Mouse (Mus musculus) heart, adult 18-20 months (tissue): ENCODE measurements around the gene Ddx49. TPM values are rescaled to one million over a fixed set of nuclear protein-coding genes. Genes with fewer than 3 reads are reported as not detected.

Experiments
- DNase-seq, 2 experiments: peaks; one replicate each; pipeline ENCODE4 v3.0.0; 2021 to 2022; ENCODE audit warnings: mixed read lengths in 1 of 2
- total RNA-seq, 2 experiments: library from RNA; stranded (reverse); gene quantifications; 2 replicates each; pipeline ENCODE4 v1.2.3; 2021

Gene Ddx49
- total RNA-seq, 2 experiments from 2014 or later = 27.4 to 34.6 TPM

- no peak for DNase-seq
Measured at GRCm38 (mm10) chr8:70316511-70317504, 14.5 kb upstream of the Ddx49 start.

- peak; percentile 48 to 63 for DNase-seq
Measured at GRCm38 (mm10) chr8:70315624-70316510, 13.6 kb upstream of the Ddx49 start, which contains the start of gene Cers1. Gene Cers1 (plus strand): TSS chr8:70315775.

DNA sequence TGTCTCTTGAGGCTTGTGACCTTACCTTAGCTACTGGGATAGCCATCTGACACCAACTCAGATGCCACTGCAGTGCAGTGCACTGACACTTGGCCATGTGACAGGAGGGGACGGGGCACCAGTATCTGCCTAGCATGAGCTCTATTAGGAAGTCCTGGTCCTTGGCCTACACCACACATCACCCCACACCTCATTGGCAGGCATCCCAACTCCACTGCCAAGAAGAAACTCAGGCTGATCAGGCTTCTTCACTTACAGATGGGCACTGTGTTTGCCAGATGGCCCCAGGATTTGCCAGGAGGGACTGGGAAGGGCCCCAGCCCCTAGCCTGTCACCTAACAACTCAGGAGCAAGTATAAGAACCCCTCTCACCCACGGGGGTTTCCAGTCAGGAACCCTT is 11.1 kb upstream of the Ddx49 start:
- no peak for DNase-seq

DNA sequence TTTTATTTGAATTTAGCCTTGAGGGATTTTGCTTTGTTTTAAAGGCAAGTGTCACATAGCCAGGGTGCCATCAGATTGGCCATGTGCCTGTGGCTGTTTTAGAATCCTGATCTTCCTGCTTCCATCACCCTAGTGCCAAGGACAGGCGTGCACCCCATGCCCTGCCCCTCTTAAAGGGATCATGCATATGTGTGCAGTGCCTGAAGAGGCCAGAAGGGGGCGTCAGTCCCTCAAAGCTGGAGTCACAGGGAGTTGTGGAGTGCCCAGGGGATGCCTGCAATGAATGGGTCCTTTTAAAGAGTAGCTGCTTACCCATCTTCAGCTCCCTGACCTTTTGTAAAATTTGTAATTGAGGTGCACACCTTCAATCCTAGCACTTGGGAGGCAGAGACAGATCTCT is 7.0 kb upstream of the Ddx49 start:
- DNase-seq = no peak

DNA sequence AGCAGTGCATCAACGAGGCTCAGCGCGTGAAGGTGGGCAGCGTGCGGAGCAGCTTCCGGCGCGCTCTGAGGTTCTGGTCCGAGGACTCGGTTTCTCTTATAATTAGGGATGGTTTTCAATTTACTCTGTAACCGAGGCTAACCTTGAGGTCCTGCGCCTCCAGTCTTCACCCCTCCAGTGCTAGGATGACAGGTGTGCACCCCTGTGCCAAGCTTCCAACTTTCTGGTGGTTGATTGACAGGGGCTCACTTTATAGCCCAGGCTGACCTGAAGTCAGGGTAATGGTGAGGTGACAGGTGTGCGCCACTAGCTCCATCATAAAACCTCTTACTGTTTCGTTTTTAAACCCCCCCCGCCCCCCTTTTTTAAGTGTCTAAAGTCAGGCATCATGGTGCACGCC is 612 bp upstream of the Ddx49 start:
- no peak for DNase-seq

GRCm38 (mm10) chr8:70300881-70301280 is 1.4 kb downstream of the Ddx49 start:
- no peak for DNase-seq

- DNase-seq = no peak
Measured at GRCm38 (mm10) chr8:70293988-70294405, 8.3 kb downstream of the Ddx49 start.

- DNase-seq = no peak
Measured at GRCm38 (mm10) chr8:70286737-70287136, 15.6 kb downstream of the Ddx49 start.

DNA sequence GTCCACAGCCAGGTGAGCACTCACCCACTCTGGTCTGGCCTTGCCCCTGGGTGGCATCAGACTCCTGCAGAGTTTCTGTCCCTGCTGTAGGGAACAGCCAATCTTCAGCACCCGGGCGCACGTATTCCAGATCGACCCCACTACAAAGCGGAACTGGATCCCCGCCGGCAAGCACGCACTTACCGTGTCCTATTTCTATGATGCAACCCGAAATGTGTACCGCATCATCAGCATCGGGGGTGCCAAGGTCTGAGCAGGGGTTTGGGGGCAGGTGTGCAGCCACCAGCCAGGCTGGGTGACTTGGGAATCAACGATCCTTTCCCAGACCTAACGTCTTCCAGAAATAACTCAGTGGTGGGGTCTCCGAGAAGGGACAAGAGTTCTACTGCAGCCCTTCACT is 17.0 kb downstream of the Ddx49 start:
- no peak for DNase-seq

- no peak for DNase-seq
Measured at GRCm38 (mm10) chr8:70284421-70284820, 17.9 kb downstream of the Ddx49 start.

- peak in 1 of 2 experiments; percentile 45 for DNase-seq
Measured at GRCm38 (mm10) chr8:70283136-70284077, 18.9 kb downstream of the Ddx49 start.

DNA sequence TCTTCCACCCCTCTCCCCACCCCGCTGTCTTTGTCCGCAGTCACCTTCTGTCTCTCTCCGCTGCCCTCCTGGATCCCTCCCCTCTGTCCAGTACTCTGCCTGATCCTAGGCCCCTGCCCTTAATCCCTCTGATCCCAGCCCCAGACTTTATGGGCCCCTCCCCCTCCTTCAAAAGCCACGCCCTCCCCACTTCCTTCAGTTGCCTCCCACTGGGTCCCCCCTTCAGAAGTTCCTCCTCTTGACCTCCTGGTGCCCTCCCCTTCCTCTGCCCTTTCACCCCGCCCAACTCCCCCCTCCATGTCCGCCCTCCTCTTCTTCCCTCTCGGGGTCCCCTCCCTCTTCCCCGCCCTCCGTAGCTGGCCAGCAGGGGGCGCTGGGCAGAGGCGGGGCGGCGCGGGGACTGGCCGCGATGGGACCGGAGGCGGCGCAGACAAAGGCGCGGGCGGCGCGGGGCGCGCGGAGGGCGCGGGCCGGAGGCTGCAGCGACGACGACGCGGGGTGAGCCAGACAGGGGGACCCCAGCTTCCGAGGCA is 19.6 kb downstream of the Ddx49 start, which contains the start of gene Homer3:
Gene Homer3, plus strand, starts transcription at position 225 of the 533 bp plus-strand sequence.
- peak; percentile 93 to 96 for DNase-seq

GRCm38 (mm10) chr8:70281001-70281400 is 21.3 kb downstream of the Ddx49 start:
- DNase-seq = no peak

GRCm38 (mm10) chr8:70279266-70279665 is 23.0 kb downstream of the Ddx49 start:
- DNase-seq = no peak

- DNase-seq = no peak
Measured at GRCm38 (mm10) chr8:70278175-70278574, 24.1 kb downstream of the Ddx49 start.

- peak; percentile 26 to 67 for DNase-seq
Measured at GRCm38 (mm10) chr8:70276476-70276875, 25.8 kb downstream of the Ddx49 start.

DNA sequence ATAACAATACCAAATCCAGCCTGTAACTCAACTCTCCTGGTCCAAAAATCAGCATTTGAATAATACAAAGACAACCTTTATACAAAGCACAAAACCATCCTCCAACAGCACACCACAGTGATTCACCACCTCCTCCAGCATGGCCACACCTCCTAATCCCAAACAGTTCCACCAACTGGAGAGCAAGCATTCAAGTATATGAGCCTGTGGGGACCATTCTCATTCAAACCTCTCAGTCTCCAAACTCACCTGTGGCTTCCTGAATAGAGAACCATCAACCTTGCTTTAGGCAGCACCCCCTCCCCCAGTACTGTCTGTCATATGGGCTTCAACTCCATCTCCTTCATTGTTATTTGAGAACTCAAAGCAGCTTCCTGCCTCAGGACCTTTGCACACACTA is 27.9 kb downstream of the Ddx49 start:
- no peak for DNase-seq

DNA sequence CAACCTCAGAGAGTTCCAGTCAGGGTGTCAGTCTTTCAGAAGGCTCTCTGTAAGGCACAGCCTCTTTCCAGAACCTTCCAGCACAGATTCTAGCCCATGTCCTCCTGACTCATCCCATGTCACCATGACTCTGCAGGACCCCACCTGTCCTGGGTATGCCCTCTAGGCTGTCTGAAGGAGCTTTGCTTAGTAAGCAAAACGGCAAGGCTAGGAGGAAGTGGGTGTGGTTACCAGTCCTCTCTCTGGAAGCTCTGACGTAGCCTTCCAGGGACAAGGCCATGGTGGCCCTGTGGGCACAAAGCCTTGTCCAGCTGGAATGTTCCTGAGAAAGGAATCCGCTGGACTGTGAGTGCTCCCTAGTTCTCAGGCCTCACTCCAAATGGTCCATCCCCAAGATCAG is 29.3 kb downstream of the Ddx49 start:
- DNase-seq = peak; percentile 34 to 67

DNA sequence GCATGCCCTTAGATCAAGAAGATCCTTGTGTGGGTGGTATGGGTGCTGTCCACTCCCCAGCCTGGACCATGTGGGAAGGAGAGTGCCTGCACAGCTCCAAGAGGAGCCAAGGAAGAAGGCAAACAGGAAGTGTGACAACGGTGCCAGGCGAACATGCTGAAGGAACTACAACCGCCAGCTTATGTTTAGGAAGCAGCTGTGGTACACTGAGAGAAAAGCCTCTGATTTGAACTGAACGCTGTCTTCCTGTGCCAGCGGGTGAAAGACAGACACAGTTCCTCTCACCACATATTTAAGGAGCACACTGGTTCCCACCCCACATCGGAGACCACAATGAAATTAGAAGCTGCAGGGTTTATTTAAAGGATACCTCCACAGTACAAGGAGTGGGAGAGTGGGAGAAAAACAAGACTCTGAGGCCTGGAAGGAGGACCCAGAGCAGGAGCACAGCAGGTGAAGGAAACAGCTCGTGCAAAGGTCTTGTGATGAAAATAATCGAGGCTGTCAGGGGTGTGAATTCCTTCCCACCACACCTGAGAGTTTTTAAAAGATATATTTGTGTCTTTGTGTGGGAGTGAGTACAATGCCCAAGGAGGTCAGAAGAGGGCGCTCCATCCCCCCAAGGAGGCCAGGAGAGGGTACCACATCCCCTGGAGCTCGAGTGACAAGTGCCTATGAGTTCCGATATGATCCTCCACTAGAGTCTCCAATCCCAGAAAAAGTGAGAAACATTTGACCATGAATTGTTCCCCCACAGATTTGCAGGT is 33.3 kb downstream of the Ddx49 start:
- peak; percentile 28 to 37 for DNase-seq

- DNase-seq = no peak
Measured at GRCm38 (mm10) chr8:70268311-70268710, 34.0 kb downstream of the Ddx49 start.
